ENCODE assay signal across 9 mouse cellular contexts in genomic region chr2:38710304-38711241, GRCm38 (mm10). TPM values are rescaled to one million over a fixed set of nuclear protein-coding genes. Genes with fewer than 3 reads are reported as not detected.
DNase-seq lines count a peak whose midpoint lies in the region; ATAC-seq and TF ChIP-seq lines count a peak whose summit lies in the region.
"Had no signal": no experiment of that assay in that cellular context is flagged by ENCODE, and none has a peak within 500 bp of the region (broad histone marks: within the 10 kb centered on the region; RNA-seq: fewer than 3 reads in every experiment).

No protein-coding gene starts in this region.

- H3K27me3 ChIP-seq in liver, adult 2 months (ENCODE audit: control insufficient read depth, insufficient read depth, low read length): peaks cover 29% of the 10 kb centered on the region
- peaks cover 99% of the 10 kb centered on the region for H3K27me3 ChIP-seq in hindbrain, embryonic 10.5 days (ENCODE audit: insufficient read depth, poor library complexity, severe bottlenecking)
- H3K27me3 ChIP-seq in limb, embryonic 11.5 days (ENCODE audit: control insufficient read depth, insufficient read depth, low read length): peaks cover 82% of the 10 kb centered on the region
- H3K27me3 ChIP-seq in neural tube, embryonic 15.5 days (replicated peaks): peaks cover 81% of the 10 kb centered on the region

- no peaks in the 10 kb centered on the region for H3K36me3 ChIP-seq in liver, adult 2 months (ENCODE audit: control insufficient read depth, insufficient read depth, low read length)
- no peaks in the 10 kb centered on the region for H3K36me3 ChIP-seq in hindbrain, embryonic 10.5 days
- H3K36me3 ChIP-seq in limb, embryonic 11.5 days (ENCODE audit: control insufficient read depth, insufficient read depth, low read length): no peaks in the 10 kb centered on the region
- no peaks in the 10 kb centered on the region for H3K36me3 ChIP-seq in neural tube, embryonic 15.5 days

- no peak overlapping the region for H3K27ac ChIP-seq in liver, adult 2 months (replicated peaks; ENCODE audit: insufficient read depth, low read depth, low read length)
- peak overlapping the region; percentile 50; the same call in 1 of the 2 replicates for H3K27ac ChIP-seq in hindbrain, embryonic 10.5 days
- H3K27ac ChIP-seq in limb, embryonic 11.5 days (replicated peaks; ENCODE audit: low read depth, low read length): no peak overlapping the region
- H3K27ac ChIP-seq in neural tube, embryonic 15.5 days (replicated peaks): no peak overlapping the region

- ATAC-seq in limb, embryonic 11.5 days (ENCODE audit: insufficient number of reproducible peaks, low FRiP score, low TSS enrichment, low read depth): peak; percentile 32; the same call in 1 of the 2 replicates
- no peak for ATAC-seq in neural tube, embryonic 15.5 days (ENCODE audit: low FRiP score)

- no peaks in the 10 kb centered on the region for H3K79me2 ChIP-seq in liver, adult 2 months (ENCODE audit: control insufficient read depth, insufficient read depth, low read length)

- no peak overlapping the region for H3K9ac ChIP-seq in liver, adult 2 months (ENCODE audit: low read depth, low read length)
- no peak overlapping the region for H3K9ac ChIP-seq in limb, embryonic 11.5 days (ENCODE audit: low read length)
- no peak overlapping the region for H3K9ac ChIP-seq in neural tube, embryonic 15.5 days (replicated peaks)

- peak overlapping the region; percentile 16; the same call in 1 of the 2 replicates for H3K4me3 ChIP-seq in liver, adult 2 months (ENCODE audit: insufficient read depth, low read depth, low read length)
- H3K4me3 ChIP-seq in hindbrain, embryonic 10.5 days: peak overlapping the region; percentile 47
- peak overlapping the region; percentile 26 for H3K4me3 ChIP-seq in limb, embryonic 11.5 days (ENCODE audit: low read depth, low read length)
- peak overlapping the region; percentile 22 for H3K4me3 ChIP-seq in neural tube, embryonic 15.5 days (replicated peaks)

- H3K9me3 ChIP-seq in hindbrain, embryonic 10.5 days: no peaks in the 10 kb centered on the region
- no peaks in the 10 kb centered on the region for H3K9me3 ChIP-seq in limb, embryonic 11.5 days (ENCODE audit: control insufficient read depth, low read length)
- H3K9me3 ChIP-seq in neural tube, embryonic 15.5 days (replicated peaks): no peaks in the 10 kb centered on the region

- TF ChIP-seq POLR2A in liver, adult 2 months (IDR thresholded peaks at IDR 0.05; ENCODE audit: extremely low read depth, insufficient read depth, low read length): no peak

- WGBS in liver, adult 2 months: 3% methylated on average over 75 of the region's 75 CpGs
- under 1% methylated on average over 75 of the region's 75 CpGs for WGBS in hindbrain, embryonic 10.5 days
- under 1% methylated on average over 75 of the region's 75 CpGs for WGBS in limb, embryonic 11.5 days
- WGBS in neural tube, embryonic 15.5 days: 1% methylated on average over 75 of the region's 75 CpGs

- no peak for TF ChIP-seq CTCF in liver, adult 2 months (IDR thresholded peaks at IDR 0.05; ENCODE audit: low read depth, low read length)

- H3K4me1 ChIP-seq in liver, adult 2 months (ENCODE audit: control insufficient read depth, insufficient read depth, low read length): peaks cover 2% of the 10 kb centered on the region; the same call in 1 of the 2 replicates
- H3K4me1 ChIP-seq in hindbrain, embryonic 10.5 days (replicated peaks): peaks cover 60% of the 10 kb centered on the region
- H3K4me1 ChIP-seq in limb, embryonic 11.5 days (ENCODE audit: control insufficient read depth, insufficient read depth, low read length): peaks cover 7% of the 10 kb centered on the region
- H3K4me1 ChIP-seq in neural tube, embryonic 15.5 days: peaks cover 22% of the 10 kb centered on the region

- DNase-seq in liver, adult 2 months (ENCODE audit: extremely low read depth, low read depth, low spot score): no peak
- no peak for DNase-seq in liver
- peak; percentile 59 for DNase-seq in embryo, embryonic 11 days
- peak; percentile 72 for DNase-seq in hindbrain, embryonic 10.5 days (ENCODE audit: low spot score)
- DNase-seq in limb, embryonic 11.5 days (ENCODE audit: low spot score): peak; percentile 75
- no peak for DNase-seq in ovary, adult 18-20 months (ENCODE audit: low spot score)
- DNase-seq in adipocyte (ENCODE audit: low spot score): no peak

- H3K4me2 ChIP-seq in limb, embryonic 11.5 days (ENCODE audit: low read depth, severe bottlenecking): peak overlapping the region; percentile 47
- H3K4me2 ChIP-seq in neural tube, embryonic 15.5 days: peak overlapping the region; percentile 43

RNA-seq across cellular contexts. Expression of gene Nr5a1, which starts 3.8 kb away (rescaled TPM):
- total RNA-seq in liver, adult 2 months (2014; rRNA removed): 0.74 TPM in 1 of 2 replicates, not detected in the other
- polyA plus RNA-seq in liver, adult 2 months (2012; rRNA removed): not detected in 2 replicates
- 0.07 and 0.15 TPM in 2 replicates for polyA plus RNA-seq in hindbrain, embryonic 10.5 days (2016; fragmentation: Nextera tagmentation; extraction: Ambion mirVana)
- polyA plus RNA-seq in limb, embryonic 11.5 days (2014; fragmentation: Nextera tagmentation; extraction: Ambion mirVana): 0.16 TPM in 1 of 2 replicates, not detected in the other
- 0.05 and 0.10 TPM in 2 replicates for polyA plus RNA-seq in neural tube, embryonic 15.5 days (2015; fragmentation: Nextera tagmentation; extraction: Ambion mirVana)
- total RNA-seq: heart, adult 18-20 months had no signal

Comparison
In these comparisons a context has a peak if more than half of its experiments do, and no peak if none do; other contexts are left out.
1. DNase-seq: peak in embryo, embryonic 11 days (single experiment), hindbrain, embryonic 10.5 days (single experiment) and limb, embryonic 11.5 days (single experiment); none in liver, adult 2 months (single experiment), liver (single experiment), ovary, adult 18-20 months (single experiment) and adipocyte (single experiment).
2. Peak in every context shown above with its lines, with median percentiles within 50 percentile points of each other: H3K4me3 ChIP-seq.